Mouse (Mus musculus) macrophage (primary cell): ENCODE data around the gene Esm1. TPM values are rescaled to one million over a fixed set of nuclear protein-coding genes. Genes with fewer than 3 reads are reported as not detected.
"Not testable (repeated sequence)": the region's sequence is repeated elsewhere in the genome, so short reads cannot be mapped to it uniquely, and the experiment has no call there.

Source experiments
- H3K27ac ChIP-seq: fragments of 350-480 bp; formaldehyde crosslinking; 2 replicates; pipeline ENCODE4 v1.9.0; 2021
- H3K36me3 ChIP-seq: fragments of 350-480 bp; formaldehyde crosslinking; 2 replicates; pipeline ENCODE4 v1.9.0; 2021; ENCODE audit errors: inconsistent target
- H3K4me3 ChIP-seq: fragments of 350-480 bp; formaldehyde crosslinking; 2 replicates; pipeline ENCODE4 v1.9.0; 2021; ENCODE audit errors: inconsistent target
- H3K79me2 ChIP-seq: fragments of 350-480 bp; formaldehyde crosslinking; 2 replicates; pipeline ENCODE4 v1.9.0; 2021; ENCODE audit errors: inconsistent target
- WGBS: methylation state at CpG from one replicate; pipeline ENCODE4 v1.1.7; 2026; ENCODE audit warnings: inconsistent platforms; ENCODE audit not compliant: missing documents; 5-methylcytosine and 5-hydroxymethylcytosine counted together
- polyA plus RNA-seq: library from polyadenylated mRNA; stranded (reverse); fragments of 250-400 nt; gene quantifications from 3 replicates; pipeline ENCODE4 v1.2.4, GENCODE M21; 2018; ENCODE audit warnings: inconsistent platforms

Esm1 gene
- polyA plus RNA-seq, 1 experiment from 2014 or later: not detected

- Histone ChIP-seq H3K79me2 (no peaks in the 10 kb centered on the region), H3K36me3 (no peaks in the 10 kb centered on the region), H3K27ac (no peak overlapping the region), H3K4me3 (no peak overlapping the region)
- WGBS: 93% methylated on average over 5 of the region's 5 CpGs
Observed at GRCm38 (mm10) chr13:113205346-113205745, 4.1 kb upstream of the Esm1 start.

GRCm38 (mm10) chr13:113211345-113211744 lies 1.9 kb downstream of the Esm1 start:
- 5% methylated on average over 13 of the region's 15 CpGs for WGBS
- Histone ChIP-seq H3K36me3 (no peaks in the 10 kb centered on the region), H3K4me3 (no peak overlapping the region), H3K27ac (no peak overlapping the region), H3K79me2 (no peaks in the 10 kb centered on the region)

- 50% methylated on average over 3 of the region's 3 CpGs for WGBS
- Histone ChIP-seq H3K36me3 (no peaks in the 10 kb centered on the region), H3K79me2 (no peaks in the 10 kb centered on the region), H3K4me3 (no peak overlapping the region), H3K27ac (no peak overlapping the region)
Observed at GRCm38 (mm10) chr13:113212401-113212800, 2.9 kb downstream of the Esm1 start.

GRCm38 (mm10) chr13:113213865-113214264 lies 4.4 kb downstream of the Esm1 start:
- Histone ChIP-seq H3K36me3 (no peaks in the 10 kb centered on the region), H3K4me3 (no peak overlapping the region), H3K79me2 (no peaks in the 10 kb centered on the region), H3K27ac (no peak overlapping the region)
- 91% methylated on average over 3 of the region's 3 CpGs for WGBS

- no peaks in the 10 kb centered on the region for H3K79me2 ChIP-seq
- H3K36me3 ChIP-seq: no peaks in the 10 kb centered on the region
- no peak overlapping the region for H3K27ac ChIP-seq
- 73% methylated on average over 6 of the region's 6 CpGs for WGBS
- H3K4me3 ChIP-seq: no peak overlapping the region
Observed at GRCm38 (mm10) chr13:113221851-113222250, 12.4 kb downstream of the Esm1 start.

GRCm38 (mm10) chr13:113224105-113224504 lies 14.6 kb downstream of the Esm1 start:
- Histone ChIP-seq H3K36me3 (no peaks in the 10 kb centered on the region), H3K4me3 (no peak overlapping the region), H3K27ac (no peak overlapping the region), H3K79me2 (no peaks in the 10 kb centered on the region)
- WGBS: 51% methylated on average over 2 of the region's 2 CpGs

GRCm38 (mm10) chr13:113225811-113226210 lies 16.4 kb downstream of the Esm1 start, which contains the start of gene Gzmk:
TSS of gene Gzmk (minus strand) at chr13:113225908.
- Histone ChIP-seq H3K36me3 (no peaks in the 10 kb centered on the region), H3K4me3 (no peak within 1 kb of the TSS), H3K79me2 (no peaks in the 10 kb centered on the region), H3K27ac (no peak within 1 kb of the TSS)
- WGBS: 80% methylated on average over 7 of the region's 7 CpGs

- H3K79me2 ChIP-seq: no peaks in the 10 kb centered on the region
- WGBS: 10% methylated on average over 4 of the region's 4 CpGs
- no peak overlapping the region for H3K4me3 ChIP-seq
Observed at GRCm38 (mm10) chr13:113227076-113227475, 17.6 kb downstream of the Esm1 start.

GRCm38 (mm10) chr13:113227666-113228463 lies 18.4 kb downstream of the Esm1 start:
- 73% methylated on average over 15 of the region's 17 CpGs for WGBS
- H3K36me3 ChIP-seq: no peaks in the 10 kb centered on the region
- no peak overlapping the region for H3K4me3 ChIP-seq
- H3K79me2 ChIP-seq: no peaks in the 10 kb centered on the region
- H3K27ac ChIP-seq: no peak overlapping the region

More at GRCm38 (mm10) chr13:113227076-113227475, 17.6 kb downstream of the Esm1 start:
- no peak overlapping the region for H3K27ac ChIP-seq
- no peaks in the 10 kb centered on the region for H3K36me3 ChIP-seq

- 30% methylated on average over 6 of the region's 6 CpGs for WGBS
- H3K79me2 ChIP-seq: no peaks in the 10 kb centered on the region
- no peak overlapping the region for H3K4me3 ChIP-seq
- no peaks in the 10 kb centered on the region for H3K36me3 ChIP-seq
- peak overlapping the region; percentile 28 for H3K27ac ChIP-seq
Observed at GRCm38 (mm10) chr13:113242129-113242528, 32.7 kb downstream of the Esm1 start.

- no peak overlapping the region for H3K27ac ChIP-seq
- no peaks in the 10 kb centered on the region for H3K79me2 ChIP-seq
- WGBS: 92% methylated on average over 7 of the region's 8 CpGs
- H3K36me3 ChIP-seq: no peaks in the 10 kb centered on the region
- H3K4me3 ChIP-seq: no peak overlapping the region
Observed at GRCm38 (mm10) chr13:113245025-113245424, 35.6 kb downstream of the Esm1 start.

GRCm38 (mm10) chr13:113252580-113252979 lies 43.1 kb downstream of the Esm1 start:
- H3K79me2 ChIP-seq, H3K36me3 ChIP-seq, H3K27ac ChIP-seq, H3K4me3 ChIP-seq: not testable (repeated sequence)
- 96% methylated on average over 7 of the region's 7 CpGs for WGBS

GRCm38 (mm10) chr13:113256766-113257165 lies 47.3 kb downstream of the Esm1 start:
- WGBS: 83% methylated on average over 2 of the region's 2 CpGs
- no peak overlapping the region for H3K4me3 ChIP-seq

GRCm38 (mm10) chr13:113257190-113257589 lies 47.7 kb downstream of the Esm1 start:
- H3K36me3 ChIP-seq: no peaks in the 10 kb centered on the region
- no peaks in the 10 kb centered on the region for H3K79me2 ChIP-seq
- 84% methylated on average over 4 of the region's 5 CpGs for WGBS
- no peak overlapping the region for H3K27ac ChIP-seq
- no peak overlapping the region for H3K4me3 ChIP-seq

More at GRCm38 (mm10) chr13:113256766-113257165, 47.3 kb downstream of the Esm1 start:
- H3K36me3 ChIP-seq: no peaks in the 10 kb centered on the region
- H3K79me2 ChIP-seq: no peaks in the 10 kb centered on the region
- H3K27ac ChIP-seq: no peak overlapping the region

GRCm38 (mm10) chr13:113259237-113259636 lies 49.8 kb downstream of the Esm1 start:
- no peak overlapping the region for H3K27ac ChIP-seq
- no peaks in the 10 kb centered on the region for H3K36me3 ChIP-seq
- WGBS: 87% methylated on average over 5 of the region's 5 CpGs
- H3K79me2 ChIP-seq: no peaks in the 10 kb centered on the region
- H3K4me3 ChIP-seq: no peak overlapping the region
